Mouse (Mus musculus) heart, adult 9 months (tissue): ENCODE results near the gene Olfr1123.
"Not testable (repeated sequence)": the region's sequence is repeated elsewhere in the genome, so short reads cannot be mapped to it uniquely, and the experiment has no call there.

Experiments used
- DNase-seq, 2 experiments: peaks; one replicate each; pipeline ENCODE4 v3.0.0; 2022; ENCODE audit warnings: low spot score in 2 of 2

The Olfr1123 gene

GRCm38 (mm10) chr2:87416335-87416734 lies at the start of gene Olfr1123:
Olfr1123 (plus strand) TSS chr2:87416635.
- DNase-seq: no peak

GRCm38 (mm10) chr2:87369595-87369994 lies 46.8 kb upstream of the Olfr1123 start, which contains the start of gene Olfr1121:
Olfr1121 (plus strand) TSS chr2:87369895.
- DNase-seq: no peak

- no peak for DNase-seq
Measured at GRCm38 (mm10) chr2:87371726-87372125, 44.7 kb upstream of the Olfr1123 start.

GRCm38 (mm10) chr2:87383935-87384334 lies 32.5 kb upstream of the Olfr1123 start:
- DNase-seq: no peak

- DNase-seq: no peak
Measured at GRCm38 (mm10) chr2:87385549-87385948, 30.9 kb upstream of the Olfr1123 start, which contains the start of gene Olfr1122. Olfr1122 (plus strand) TSS chr2:87385849.

GRCm38 (mm10) chr2:87393605-87394004 lies 22.8 kb upstream of the Olfr1123 start:
- DNase-seq: not testable (repeated sequence)

- not testable (repeated sequence) for DNase-seq
Measured at GRCm38 (mm10) chr2:87394686-87395085, 21.7 kb upstream of the Olfr1123 start.

GRCm38 (mm10) chr2:87429975-87430374 lies 13.5 kb downstream of the Olfr1123 start, which contains the start of gene Olfr1124:
Olfr1124 (plus strand) TSS chr2:87430275.
- no peak for DNase-seq

- no peak for DNase-seq
Measured at GRCm38 (mm10) chr2:87437731-87438130, 21.3 kb downstream of the Olfr1123 start.

GRCm38 (mm10) chr2:87453662-87454061 lies 37.2 kb downstream of the Olfr1123 start, which contains the start of gene Olfr1126:
Olfr1126 (plus strand) TSS chr2:87453962.
- DNase-seq: no peak

GRCm38 (mm10) chr2:87461769-87462168 lies 45.3 kb downstream of the Olfr1123 start:
- no peak for DNase-seq
